Mouse (Mus musculus): ENCODE measurements around the gene Asrgl1. TPM values are rescaled to one million over a fixed set of nuclear protein-coding genes. Genes with fewer than 3 reads are reported as not detected.

Asrgl1 gene
- total and polyA plus RNA-seq, 2 experiments from 2014 or later: 31.3 to 37.4 TPM

DNA sequence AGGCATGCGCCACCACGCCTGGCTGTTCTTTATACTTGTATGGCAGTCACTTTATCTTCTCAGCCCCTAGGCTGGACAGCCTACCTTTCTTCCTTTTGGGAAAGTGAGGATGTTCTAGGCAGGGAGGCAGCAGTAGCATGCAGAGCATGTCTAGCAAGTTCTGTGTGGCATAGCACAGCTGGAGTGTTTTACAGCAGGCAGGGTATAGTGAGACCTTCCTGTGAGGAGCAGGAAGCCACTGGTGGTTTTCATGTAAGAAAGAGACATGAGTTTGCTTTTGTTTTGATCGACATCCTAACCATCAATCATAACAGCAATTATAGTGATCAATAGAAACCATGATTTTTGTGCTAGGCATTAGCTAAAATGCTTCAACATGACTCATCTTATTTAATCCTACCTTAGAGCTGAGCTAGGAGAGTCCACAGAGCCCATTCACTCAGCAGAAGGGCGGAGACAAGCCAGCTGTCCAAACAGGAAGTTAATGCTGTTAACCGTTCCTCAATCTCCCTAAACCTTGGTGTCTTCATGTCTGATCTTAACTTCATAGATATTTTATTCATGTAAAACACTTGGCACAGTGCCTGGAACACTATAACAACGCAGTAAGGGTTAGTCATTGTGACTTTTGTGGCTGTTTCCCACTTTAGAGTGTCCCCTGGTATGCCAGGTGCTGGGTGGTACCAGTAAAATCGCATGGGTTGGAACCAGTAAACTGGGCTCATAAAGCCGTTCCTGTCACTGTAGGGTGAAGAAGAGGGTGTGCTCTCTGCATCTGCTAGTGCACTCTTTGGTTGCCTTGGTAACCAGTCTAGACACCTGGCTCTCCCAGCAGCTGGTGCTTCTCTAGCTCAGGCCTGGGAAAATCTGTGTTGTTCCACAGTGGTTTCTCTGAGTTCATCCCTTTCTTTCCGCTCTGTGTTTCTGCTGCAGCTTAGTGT, 69.5 kb downstream of the Asrgl1 start:
- Histone ChIP-seq H3K27me3 (ENCODE audit: insufficient read depth, low read length) (no peaks in the 10 kb centered on the region), H3K4me3 (ENCODE audit: low read depth, low read length) (no peak overlapping the region), H3K4me2 (ENCODE audit: low read depth) (no peak overlapping the region), H3K4me1 (ENCODE audit: insufficient read depth) (peaks cover 20% of the 10 kb centered on the region), H3K9me3 (ENCODE audit: low read length) (no peaks in the 10 kb centered on the region), H3K9ac (no peak overlapping the region), H3K36me3 (ENCODE audit: insufficient read depth) (no peaks in the 10 kb centered on the region), H3K27ac (ENCODE audit: low read depth, low read length) (peak overlapping the region; percentile 67)
- ATAC-seq (peak; percentile 96), DNase-seq (peak; percentile 75)
- WGBS: 56% methylated on average over 9 of the region's 9 CpGs
- no peak for TF ChIP-seq CTCF (IDR thresholded peaks at IDR 0.05; ENCODE audit: low read depth)

DNA sequence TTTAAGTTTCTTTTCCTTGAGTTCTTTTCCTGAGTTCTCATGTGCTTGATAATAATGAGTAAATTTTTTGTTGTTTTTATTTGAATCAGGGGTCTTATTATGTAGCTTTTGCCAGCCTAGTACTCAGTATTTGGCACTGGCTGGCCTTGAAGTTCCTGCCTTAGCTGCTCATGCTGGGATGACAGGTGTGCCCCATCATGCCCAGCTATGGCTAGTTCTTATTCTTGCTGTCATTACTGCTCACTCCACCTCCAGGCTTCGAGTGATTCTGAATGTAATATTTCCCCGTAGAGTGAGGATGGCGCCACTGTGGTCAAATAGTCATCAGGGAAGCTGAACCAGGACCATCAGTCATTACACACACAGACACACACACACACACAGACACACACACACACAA, 71.6 kb downstream of the Asrgl1 start:
- ATAC-seq: no peak

DNA sequence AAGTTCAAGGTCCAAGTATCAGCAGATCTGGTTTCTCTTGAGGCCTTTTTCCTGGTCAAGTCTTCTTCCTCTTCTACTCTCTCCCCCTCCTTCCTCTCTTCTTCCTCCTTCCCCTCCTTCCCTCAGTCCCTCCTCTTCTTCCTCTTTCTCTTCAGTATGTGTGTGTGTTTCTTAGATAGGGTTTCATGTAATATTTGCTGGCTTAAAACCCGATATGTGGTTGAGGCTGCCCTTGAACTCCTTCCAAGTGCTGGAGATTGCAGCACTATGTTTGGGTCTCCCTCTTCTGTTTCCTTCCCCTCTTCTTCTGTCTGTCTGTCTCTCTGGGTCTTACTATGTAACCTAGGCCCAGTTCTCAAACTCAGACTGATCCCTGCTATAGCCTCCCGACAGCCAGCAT, 72.6 kb downstream of the Asrgl1 start:
- WGBS: 98% methylated on average over 2 of the region's 2 CpGs
- TF ChIP-seq CTCF (IDR thresholded peaks at IDR 0.05; ENCODE audit: low read depth): no peak
- DNase-seq (no peak), ATAC-seq (no peak)
- H3K4me3 ChIP-seq (ENCODE audit: low read depth, low read length): no peak overlapping the region
- H3K27ac ChIP-seq (ENCODE audit: low read depth, low read length): no peak overlapping the region
- no peaks in the 10 kb centered on the region for H3K27me3 ChIP-seq (ENCODE audit: insufficient read depth, low read length)
- no peaks in the 10 kb centered on the region for H3K36me3 ChIP-seq (ENCODE audit: insufficient read depth)
- no peak overlapping the region for H3K9ac ChIP-seq
- H3K9me3 ChIP-seq (ENCODE audit: low read length): no peaks in the 10 kb centered on the region
- H3K4me2 ChIP-seq (ENCODE audit: low read depth): no peak overlapping the region
- peaks cover 7% of the 10 kb centered on the region; the same call in 1 of the 2 replicates for H3K4me1 ChIP-seq (ENCODE audit: insufficient read depth)

More for the DNA sequence above, 71.6 kb downstream of the Asrgl1 start:
- H3K9ac ChIP-seq: no peak overlapping the region
- 90% methylated on average over 3 of the region's 3 CpGs for WGBS
- H3K27ac ChIP-seq (ENCODE audit: low read depth, low read length): no peak overlapping the region
- TF ChIP-seq CTCF (IDR thresholded peaks at IDR 0.05; ENCODE audit: low read depth): no peak
- H3K4me3 ChIP-seq (ENCODE audit: low read depth, low read length): no peak overlapping the region
- H3K9me3 ChIP-seq (ENCODE audit: low read length): no peaks in the 10 kb centered on the region
- no peak for DNase-seq
- no peaks in the 10 kb centered on the region for H3K36me3 ChIP-seq (ENCODE audit: insufficient read depth)
- H3K4me2 ChIP-seq (ENCODE audit: low read depth): no peak overlapping the region
- H3K27me3 ChIP-seq (ENCODE audit: insufficient read depth, low read length): no peaks in the 10 kb centered on the region
- peaks cover 7% of the 10 kb centered on the region; the same call in 1 of the 2 replicates for H3K4me1 ChIP-seq (ENCODE audit: insufficient read depth)

GRCm38 (mm10) chr19:9061221-9061893, 74.1 kb downstream of the Asrgl1 start:
- no peak overlapping the region for H3K4me3 ChIP-seq (ENCODE audit: low read depth, low read length)
- H3K9ac ChIP-seq: no peak overlapping the region
- H3K4me1 ChIP-seq (ENCODE audit: insufficient read depth): peaks cover 5% of the 10 kb centered on the region; the same call in 1 of the 2 replicates
- H3K9me3 ChIP-seq (ENCODE audit: low read length): no peaks in the 10 kb centered on the region
- H3K36me3 ChIP-seq (ENCODE audit: insufficient read depth): no peaks in the 10 kb centered on the region
- H3K27ac ChIP-seq (ENCODE audit: low read depth, low read length): no peak overlapping the region
- TF ChIP-seq CTCF (IDR thresholded peaks at IDR 0.05; ENCODE audit: low read depth): no peak
- H3K4me2 ChIP-seq (ENCODE audit: low read depth): no peak overlapping the region
- no peak for ATAC-seq
- H3K27me3 ChIP-seq (ENCODE audit: insufficient read depth, low read length): no peaks in the 10 kb centered on the region
- no peak for DNase-seq
- WGBS: 89% methylated on average over 8 of the region's 8 CpGs

GRCm38 (mm10) chr19:9060103-9060502, 75.3 kb downstream of the Asrgl1 start:
- H3K36me3 ChIP-seq (ENCODE audit: insufficient read depth): no peaks in the 10 kb centered on the region
- no peak overlapping the region for H3K27ac ChIP-seq (ENCODE audit: low read depth, low read length)
- no peaks in the 10 kb centered on the region for H3K27me3 ChIP-seq (ENCODE audit: insufficient read depth, low read length)
- no peaks in the 10 kb centered on the region for H3K9me3 ChIP-seq (ENCODE audit: low read length)
- DNase-seq: no peak
- 75% methylated on average over 4 of the region's 4 CpGs for WGBS
- no peak overlapping the region for H3K4me2 ChIP-seq (ENCODE audit: low read depth)
- no peak overlapping the region for H3K4me3 ChIP-seq (ENCODE audit: low read depth, low read length)
- no peaks in the 10 kb centered on the region for H3K4me1 ChIP-seq (ENCODE audit: insufficient read depth)
- no peak for TF ChIP-seq CTCF (IDR thresholded peaks at IDR 0.05; ENCODE audit: low read depth)
- no peak for ATAC-seq
- H3K9ac ChIP-seq: no peak overlapping the region

Other genes starting within 250 kb of the Asrgl1 start
- gene 1810009A15Rik, start 246.8 kb downstream of the Asrgl1 start, total RNA-seq (2014; rRNA removed): 26.0 and 37.5 TPM in 2 replicates
- gene 1810009A15Rik, start 246.8 kb downstream of the Asrgl1 start, polyA plus RNA-seq (2015; fragmentation: Nextera tagmentation; extraction: Ambion mirVana): 31.9 and 45.7 TPM in 2 replicates
- gene Gm49416, start 246.7 kb downstream of the Asrgl1 start, total RNA-seq (2014; rRNA removed): 0.95 TPM in 1 of 2 replicates, not detected in the other
- gene Gm49416, start 246.7 kb downstream of the Asrgl1 start, polyA plus RNA-seq (2015; fragmentation: Nextera tagmentation; extraction: Ambion mirVana): 1.4 TPM in 1 of 2 replicates, not detected in the other
- 26.1 and 29.9 TPM in 2 replicates for gene Ints5, start 242.6 kb downstream of the Asrgl1 start, total RNA-seq (2014; rRNA removed)
- gene Ints5, start 242.6 kb downstream of the Asrgl1 start, polyA plus RNA-seq (2015; fragmentation: Nextera tagmentation; extraction: Ambion mirVana): 23.6 and 26.8 TPM in 2 replicates
- 67.7 and 96.7 TPM in 2 replicates for gene Ganab, start 237.6 kb downstream of the Asrgl1 start, total RNA-seq (2014; rRNA removed)
- gene Ganab, start 237.6 kb downstream of the Asrgl1 start, polyA plus RNA-seq (2015; fragmentation: Nextera tagmentation; extraction: Ambion mirVana): 47.0 and 54.0 TPM in 2 replicates
- 99.6 and 120 TPM in 2 replicates for gene B3gat3, start 215.3 kb downstream of the Asrgl1 start, total RNA-seq (2014; rRNA removed)
- gene B3gat3, start 215.3 kb downstream of the Asrgl1 start, polyA plus RNA-seq (2015; fragmentation: Nextera tagmentation; extraction: Ambion mirVana): 89.3 and 94.0 TPM in 2 replicates
- gene Rom1, start 206.3 kb downstream of the Asrgl1 start, total RNA-seq (2014; rRNA removed): 2.3 and 3.5 TPM in 2 replicates
- gene Rom1, start 206.3 kb downstream of the Asrgl1 start, polyA plus RNA-seq (2015; fragmentation: Nextera tagmentation; extraction: Ambion mirVana): 2.4 and 3.3 TPM in 2 replicates
- 5.1 and 7.3 TPM in 2 replicates for gene Eml3, start 206.1 kb downstream of the Asrgl1 start, total RNA-seq (2014; rRNA removed)
- gene Eml3, start 206.1 kb downstream of the Asrgl1 start, polyA plus RNA-seq (2015; fragmentation: Nextera tagmentation; extraction: Ambion mirVana): 7.5 and 8.1 TPM in 2 replicates
- 71.2 and 86.4 TPM in 2 replicates for gene Mta2, start 193.8 kb downstream of the Asrgl1 start, total RNA-seq (2014; rRNA removed)
- 87.8 and 91.3 TPM in 2 replicates for gene Mta2, start 193.8 kb downstream of the Asrgl1 start, polyA plus RNA-seq (2015; fragmentation: Nextera tagmentation; extraction: Ambion mirVana)
- 20.8 and 24.5 TPM in 2 replicates for gene Tut1, start 181.8 kb downstream of the Asrgl1 start, total RNA-seq (2014; rRNA removed)
- gene Tut1, start 181.8 kb downstream of the Asrgl1 start, polyA plus RNA-seq (2015; fragmentation: Nextera tagmentation; extraction: Ambion mirVana): 14.8 and 17.6 TPM in 2 replicates
- 524 and 615 TPM in 2 replicates for gene Eef1g, start 168.6 kb downstream of the Asrgl1 start, total RNA-seq (2014; rRNA removed)
- 250 and 269 TPM in 2 replicates for gene Eef1g, start 168.6 kb downstream of the Asrgl1 start, polyA plus RNA-seq (2015; fragmentation: Nextera tagmentation; extraction: Ambion mirVana)
- 11.4 and 17.9 TPM in 2 replicates for gene Ahnak, start 146.4 kb downstream of the Asrgl1 start, total RNA-seq (2014; rRNA removed)
- 3.2 and 3.9 TPM in 2 replicates for gene Ahnak, start 146.4 kb downstream of the Asrgl1 start, polyA plus RNA-seq (2015; fragmentation: Nextera tagmentation; extraction: Ambion mirVana)
- not detected in 2 replicates for gene Scgb1a1, start 47.7 kb downstream of the Asrgl1 start, total RNA-seq (2014; rRNA removed)
- gene Scgb1a1, start 47.7 kb downstream of the Asrgl1 start, polyA plus RNA-seq (2015; fragmentation: Nextera tagmentation; extraction: Ambion mirVana): not detected in 2 replicates

Data from forebrain, postnatal 0 days (tissue).